Mouse (Mus musculus): ENCODE results near the gene Mecom.
"Not testable (repeated sequence)": the region's sequence is repeated elsewhere in the genome, so short reads cannot be mapped to it uniquely, and the experiment has no call there.

The Mecom gene

GRCm38 (mm10) chr3:30253714-30254113, 294.1 kb downstream of the Mecom start:
- no peak for DNase-seq (ENCODE audit: low spot score in 2 of 2)

DNA sequence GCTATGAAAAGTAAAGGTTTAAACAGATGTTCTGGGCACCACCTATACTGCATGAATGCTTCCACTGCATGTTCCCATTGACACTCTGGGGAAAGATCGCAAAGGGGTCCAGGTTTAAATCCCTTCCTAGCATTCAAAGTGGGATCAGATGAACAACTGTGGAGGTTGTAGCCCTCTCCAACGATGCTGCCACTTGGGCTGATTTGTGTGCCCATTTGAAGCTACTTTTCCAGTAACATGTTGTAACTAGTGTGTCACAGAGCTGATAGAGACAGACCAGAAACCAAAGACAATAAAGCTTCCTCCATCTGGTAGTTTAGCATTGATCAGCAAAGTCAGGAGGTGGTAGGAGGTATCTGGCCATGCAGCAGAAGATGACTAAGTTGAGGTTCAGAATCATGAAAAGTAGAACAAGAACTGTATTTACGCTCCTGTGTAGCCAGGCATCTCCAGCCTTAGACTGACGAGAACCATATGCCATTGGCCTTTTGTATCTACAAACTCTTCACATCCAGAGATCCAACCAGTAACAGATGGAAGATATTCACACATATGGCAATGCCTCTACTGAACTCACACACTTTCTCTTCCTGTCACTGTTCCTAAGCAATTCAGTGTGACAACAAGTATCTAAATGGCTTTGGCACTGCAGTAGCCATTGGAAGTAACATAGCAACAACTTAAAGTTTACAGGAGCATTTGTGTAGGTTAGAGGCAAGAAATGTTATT, 299.0 kb downstream of the Mecom start:
- no peak for DNase-seq (ENCODE audit: low spot score in 2 of 2)

GRCm38 (mm10) chr3:30247256-30247655, 300.6 kb downstream of the Mecom start:
- no peak for DNase-seq (ENCODE audit: low spot score in 2 of 2)

- no peak for DNase-seq (ENCODE audit: low spot score in 2 of 2)
Observed at GRCm38 (mm10) chr3:30246431-30247041, 301.3 kb downstream of the Mecom start.

- no peak for DNase-seq (ENCODE audit: low spot score in 2 of 2)
Observed at GRCm38 (mm10) chr3:30245950-30246349, 301.9 kb downstream of the Mecom start.

DNA sequence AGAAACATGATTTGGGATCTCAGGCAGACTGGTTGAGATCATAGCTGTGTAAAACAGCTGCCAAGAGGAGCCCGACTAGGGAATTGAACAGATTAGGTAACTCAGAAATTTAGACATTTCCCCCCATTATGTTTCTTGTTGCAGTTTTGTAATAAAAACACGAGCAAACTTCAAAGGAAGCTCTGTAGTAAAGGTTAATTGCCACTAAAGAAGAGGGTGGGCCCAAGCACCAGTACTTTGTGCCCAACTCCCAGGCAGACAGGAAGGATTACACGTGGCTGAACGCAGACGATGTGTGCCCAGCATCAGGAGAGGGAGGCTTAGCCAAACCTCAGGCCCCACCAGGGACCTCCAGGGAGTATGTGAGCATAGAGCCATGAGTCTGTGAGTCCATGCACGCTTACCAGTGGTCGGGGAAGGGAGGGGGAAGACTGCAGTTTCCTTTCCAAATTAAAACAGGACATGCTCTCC, 303.4 kb downstream of the Mecom start:
- DNase-seq (ENCODE audit: low spot score in 2 of 2) = no peak

DNA sequence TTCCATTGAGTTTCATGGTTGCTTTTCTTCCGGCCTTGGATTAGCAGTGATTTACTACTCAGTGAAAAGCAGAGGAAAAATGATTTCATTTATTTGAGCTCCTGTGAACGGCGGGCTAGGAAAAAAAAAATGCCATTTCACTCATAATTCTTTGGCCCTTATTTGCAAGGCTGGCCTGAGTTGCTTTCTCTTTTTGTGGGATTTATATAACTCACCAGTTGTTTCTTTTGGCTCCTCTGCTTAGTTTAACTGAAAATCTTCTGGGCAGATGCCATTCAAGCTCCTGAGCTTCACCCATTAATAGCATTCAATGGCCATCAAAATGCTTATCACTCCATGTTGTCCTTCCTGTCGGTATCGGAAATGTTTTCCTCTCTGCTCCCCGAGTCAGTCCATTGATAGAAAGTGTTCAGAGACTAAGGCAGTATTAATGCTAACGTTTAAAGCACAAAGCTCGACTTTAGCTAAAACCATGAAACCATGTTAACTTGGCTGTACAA, 304.0 kb downstream of the Mecom start:
- DNase-seq (ENCODE audit: low spot score in 2 of 2) = no peak

DNA sequence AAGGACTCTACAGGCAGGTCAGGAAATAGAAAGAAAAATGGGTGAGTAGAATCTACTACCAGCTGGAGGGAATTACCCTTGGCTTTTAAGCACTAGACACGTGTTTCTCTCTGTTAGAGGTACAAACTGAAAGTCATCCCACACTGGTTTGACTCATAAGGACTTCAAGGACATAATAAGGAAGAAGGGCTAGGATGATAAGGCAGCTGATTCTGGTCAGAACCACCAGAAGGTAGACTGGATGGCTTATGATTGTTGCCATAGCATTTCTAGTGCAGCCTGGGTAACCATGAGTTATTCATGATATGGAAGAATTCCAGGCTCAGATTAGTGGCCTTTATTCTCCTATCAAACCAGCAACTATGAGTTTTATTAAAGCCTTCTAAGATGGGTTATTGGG, 308.4 kb downstream of the Mecom start:
- no peak for DNase-seq (ENCODE audit: low spot score in 2 of 2)

GRCm38 (mm10) chr3:30237493-30237892, 310.3 kb downstream of the Mecom start:
- DNase-seq (ENCODE audit: low spot score in 2 of 2) = no peak

GRCm38 (mm10) chr3:30234018-30234417, 313.8 kb downstream of the Mecom start:
- no peak for DNase-seq (ENCODE audit: low spot score in 2 of 2)

DNA sequence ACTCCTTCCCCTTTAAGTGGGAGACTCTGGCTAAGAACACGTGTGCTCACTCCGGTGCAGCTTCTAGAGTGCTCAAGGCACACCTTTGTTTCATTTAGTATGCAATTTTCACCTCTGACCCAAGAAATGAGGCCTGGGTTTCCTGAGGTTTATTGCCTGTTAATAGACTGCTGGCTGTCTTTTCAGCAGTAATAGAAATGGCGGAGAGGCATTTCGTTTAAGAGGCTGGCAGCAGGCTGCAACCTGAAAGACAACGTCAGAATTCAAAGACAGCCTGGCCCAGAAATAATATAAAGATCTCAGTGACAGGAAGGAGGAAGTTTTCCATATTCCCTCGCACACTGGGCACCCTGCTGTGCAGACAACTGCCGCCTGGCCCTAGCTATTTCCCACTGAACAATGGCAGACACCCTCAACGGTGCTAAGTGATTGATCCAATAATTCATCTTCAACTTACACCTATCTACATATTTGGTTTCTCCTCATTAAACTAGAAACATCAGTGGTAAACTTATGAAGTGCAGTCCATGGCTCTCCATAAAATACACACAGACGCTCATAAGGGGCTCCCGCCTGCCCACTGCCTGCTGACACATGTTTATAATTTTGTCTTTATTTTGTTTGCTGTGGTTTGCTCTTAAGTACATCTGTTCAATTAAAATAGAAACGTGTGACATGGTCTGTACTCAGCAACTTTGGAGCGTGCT, 319.7 kb downstream of the Mecom start:
- no peak for DNase-seq (ENCODE audit: low spot score in 2 of 2)

GRCm38 (mm10) chr3:30226928-30227370, 320.9 kb downstream of the Mecom start:
- no peak for DNase-seq (ENCODE audit: low spot score in 2 of 2)

DNA sequence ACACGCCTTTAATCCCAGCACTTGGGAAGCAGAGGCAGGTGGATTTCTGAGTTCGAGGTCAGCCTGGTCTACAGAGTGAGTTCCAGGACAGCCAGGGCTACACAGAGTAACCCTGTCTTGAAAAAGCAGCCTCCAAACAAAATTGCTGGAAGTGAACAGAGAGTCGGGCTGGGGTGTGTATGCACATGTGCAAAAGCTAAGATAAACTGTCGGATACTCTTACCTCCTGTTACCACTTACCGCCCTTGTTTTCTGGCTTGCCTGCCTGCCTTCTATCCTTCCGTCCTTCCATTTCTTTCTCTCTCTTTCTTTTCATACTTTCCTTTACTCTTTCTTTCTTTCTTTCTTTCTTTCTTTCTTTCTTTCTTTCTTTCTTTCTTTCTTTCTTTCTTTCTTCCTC, 322.6 kb downstream of the Mecom start:
- DNase-seq (ENCODE audit: low spot score in 2 of 2) = not testable (repeated sequence)

DNA sequence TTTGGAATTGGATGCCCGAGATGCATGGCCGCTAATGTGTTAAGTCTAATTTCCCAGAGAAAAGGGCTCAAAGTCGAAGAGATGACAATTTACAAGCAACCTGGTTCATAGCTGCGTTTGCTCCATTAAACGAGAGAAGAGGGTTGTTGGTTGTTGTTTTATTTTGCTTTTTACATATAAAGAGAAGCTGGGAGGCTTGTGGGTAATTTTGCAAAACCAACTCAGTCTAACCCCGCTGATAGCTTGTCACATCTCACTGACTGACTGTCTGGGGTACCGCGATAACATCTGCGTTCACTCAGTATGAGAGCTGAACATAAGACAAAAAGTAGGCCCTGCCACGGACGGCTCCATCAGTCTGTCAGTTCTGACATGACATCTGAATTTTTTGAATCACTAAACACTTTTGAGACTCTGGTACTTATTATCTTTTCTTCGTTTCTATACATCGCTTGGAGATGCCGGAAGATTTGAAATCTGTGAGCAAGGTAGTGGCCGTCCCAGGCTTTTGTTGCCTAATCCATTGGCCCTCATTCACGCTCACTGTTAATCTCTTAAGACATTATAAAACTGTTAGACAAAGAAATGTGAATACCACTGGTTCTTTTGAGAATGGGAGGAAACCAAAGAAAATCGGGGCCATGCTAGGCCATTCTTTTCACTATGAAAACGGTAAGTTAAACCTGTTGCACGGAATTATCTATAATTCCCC, 327.0 kb downstream of the Mecom start:
- DNase-seq (ENCODE audit: low spot score in 2 of 2) = no peak

DNA sequence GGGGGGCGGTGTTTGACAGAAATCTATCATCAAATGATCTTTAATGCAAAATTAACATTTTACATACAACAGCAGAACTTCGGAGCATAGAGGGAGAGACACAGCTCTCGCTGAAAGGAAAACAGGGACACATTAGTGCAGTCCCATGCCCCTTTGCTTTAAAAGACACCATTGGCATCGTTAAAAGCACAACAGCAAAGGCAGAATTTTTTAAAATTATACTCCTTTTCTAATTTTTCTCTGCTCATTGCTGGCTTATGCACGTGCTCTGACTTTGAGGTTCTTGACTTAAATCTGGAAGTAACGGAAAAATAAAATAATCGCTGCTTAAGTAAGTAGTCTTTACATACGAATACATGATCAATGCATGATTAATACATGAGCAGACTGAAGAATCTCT, 327.9 kb downstream of the Mecom start:
- DNase-seq (ENCODE audit: low spot score in 2 of 2) = no peak

GRCm38 (mm10) chr3:30219190-30219884, 328.5 kb downstream of the Mecom start:
- no peak for DNase-seq (ENCODE audit: low spot score in 2 of 2)

- no peak for DNase-seq (ENCODE audit: low spot score in 2 of 2)
Observed at GRCm38 (mm10) chr3:30214607-30215006, 333.2 kb downstream of the Mecom start.

DNA sequence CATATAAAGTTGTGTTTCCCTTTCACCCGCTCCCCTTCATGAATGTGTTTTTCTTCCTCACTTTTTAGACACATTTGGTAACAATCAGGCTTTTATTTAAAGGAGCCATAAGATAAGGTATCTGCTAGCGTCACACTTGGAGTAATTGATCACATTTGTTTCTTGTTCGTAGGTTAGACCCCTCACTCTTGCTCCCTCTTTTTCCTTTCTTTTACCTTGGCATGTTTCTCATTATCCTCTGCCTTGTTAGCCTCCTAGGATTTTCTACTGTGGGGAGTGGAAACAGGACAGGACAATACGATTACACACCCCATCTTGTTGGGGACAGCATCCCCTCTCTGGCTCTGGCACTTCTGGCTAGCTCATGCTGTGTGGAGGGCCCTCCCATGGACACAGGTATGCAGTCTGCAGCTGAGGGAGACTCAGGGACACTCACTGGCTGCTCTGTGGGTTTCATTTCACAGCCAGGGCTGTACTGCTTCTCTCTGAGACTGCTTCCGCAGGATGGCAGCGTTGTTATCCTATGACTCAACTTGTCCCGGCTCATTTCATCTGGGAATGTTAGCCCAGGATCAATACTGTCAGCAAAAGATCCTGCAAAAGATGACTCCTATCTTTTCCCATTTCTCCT, 334.2 kb downstream of the Mecom start:
- no peak for DNase-seq (ENCODE audit: low spot score in 2 of 2)

DNA sequence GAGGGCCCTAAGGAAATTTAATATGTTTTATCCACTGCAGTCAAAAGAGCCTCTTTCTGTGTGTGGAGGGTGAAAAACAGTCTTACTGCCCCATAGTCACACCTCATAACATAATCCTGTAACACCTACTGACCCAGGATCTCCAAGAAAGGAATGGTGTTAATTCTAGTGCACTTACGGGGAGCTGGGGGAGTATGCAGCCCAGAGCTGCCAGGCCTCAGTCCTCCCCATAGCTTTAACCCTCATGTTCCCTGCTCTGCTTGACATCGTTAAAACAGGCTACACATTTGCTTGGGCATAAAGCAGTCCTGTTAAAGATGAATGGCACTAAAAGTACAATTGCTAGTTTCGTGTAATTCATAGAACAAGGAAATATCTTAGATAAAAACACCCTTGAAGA, 335.0 kb downstream of the Mecom start:
- no peak for DNase-seq (ENCODE audit: low spot score in 2 of 2)

DNA sequence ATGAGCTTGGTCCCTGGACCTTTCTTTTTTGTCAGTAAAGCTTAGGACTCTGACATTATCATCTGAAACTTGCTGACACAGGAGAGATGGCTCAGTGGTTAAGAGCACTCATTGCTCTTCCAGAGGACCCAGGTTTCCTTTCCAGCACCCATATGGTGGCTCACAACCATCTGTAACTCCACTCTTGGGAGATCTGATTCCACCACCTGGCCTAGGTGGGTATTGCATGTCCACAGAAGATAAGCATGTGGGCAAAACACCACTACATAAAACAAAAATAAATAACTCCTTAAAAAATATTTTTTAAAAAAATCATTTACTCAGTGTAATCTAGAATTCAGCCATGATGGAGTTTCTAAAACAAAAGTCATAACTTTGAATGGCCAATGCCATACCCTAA, 338.7 kb downstream of the Mecom start:
- DNase-seq (ENCODE audit: low spot score in 2 of 2) = no peak

DNA sequence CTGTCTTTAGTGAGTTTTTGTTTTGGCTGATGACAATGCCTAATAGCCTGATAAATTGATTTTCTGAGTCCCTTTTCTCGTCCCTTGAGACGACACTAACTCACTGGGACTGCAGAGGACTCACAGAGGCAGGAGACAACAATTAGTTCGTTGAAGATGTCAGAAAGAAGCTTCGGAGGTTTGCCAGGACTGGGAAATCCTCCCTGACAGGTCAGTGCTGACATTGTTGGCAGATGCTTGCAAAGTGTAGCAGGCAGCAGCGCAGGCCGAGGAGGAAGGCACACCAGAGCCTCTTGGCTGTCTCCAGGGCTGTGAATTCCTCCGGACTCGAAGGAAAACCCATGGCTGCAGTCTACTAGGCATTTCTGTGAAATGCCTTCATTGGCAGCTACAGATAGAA, 339.9 kb downstream of the Mecom start:
- no peak for DNase-seq (ENCODE audit: low spot score in 2 of 2)
